Mouse (Mus musculus) layer of hippocampus, adult 9-11 months (tissue): ENCODE results near the gene Zfp575.

Source experiments
- DNase-seq: peaks from one replicate; pipeline ENCODE4 v3.0.0; 2022

The Zfp575 gene

GRCm38 (mm10) chr7:24600941-24601597 is 13.6 kb upstream of the Zfp575 start:
- DNase-seq: peak; percentile 94

- DNase-seq: no peak
These were observed 12.0 kb upstream of the Zfp575 start for GRCm38 (mm10) chr7:24599211-24600067.

GRCm38 (mm10) chr7:24598121-24598520 is 10.7 kb upstream of the Zfp575 start:
- no peak for DNase-seq

GRCm38 (mm10) chr7:24595464-24595863 is 8.0 kb upstream of the Zfp575 start:
- DNase-seq: no peak

- DNase-seq: no peak
These were observed 6.9 kb upstream of the Zfp575 start for GRCm38 (mm10) chr7:24594309-24594803.

GRCm38 (mm10) chr7:24593621-24594308 is 6.3 kb upstream of the Zfp575 start:
- peak; percentile 63 for DNase-seq

GRCm38 (mm10) chr7:24592781-24593180 is 5.3 kb upstream of the Zfp575 start:
- no peak for DNase-seq

- no peak for DNase-seq
These were observed 4.7 kb upstream of the Zfp575 start for GRCm38 (mm10) chr7:24592163-24592562.

- no peak for DNase-seq
These were observed 4.3 kb upstream of the Zfp575 start for GRCm38 (mm10) chr7:24591735-24592134.

- no peak for DNase-seq
These were observed 895 bp upstream of the Zfp575 start for GRCm38 (mm10) chr7:24588336-24588735.

- no peak for DNase-seq
These were observed 613 bp downstream of the Zfp575 start for GRCm38 (mm10) chr7:24586828-24587227.

- no peak for DNase-seq
These were observed 1.4 kb downstream of the Zfp575 start for GRCm38 (mm10) chr7:24585995-24586394.

GRCm38 (mm10) chr7:24584876-24585275 is 2.6 kb downstream of the Zfp575 start:
- DNase-seq: no peak

GRCm38 (mm10) chr7:24577811-24578210 is 9.6 kb downstream of the Zfp575 start:
- DNase-seq: no peak

GRCm38 (mm10) chr7:24574224-24574796 is 13.1 kb downstream of the Zfp575 start:
- DNase-seq: no peak

GRCm38 (mm10) chr7:24572455-24572854 is 15.0 kb downstream of the Zfp575 start:
- no peak for DNase-seq

GRCm38 (mm10) chr7:24571071-24571470 is 16.4 kb downstream of the Zfp575 start:
- DNase-seq: no peak

- no peak for DNase-seq
These were observed 18.9 kb downstream of the Zfp575 start for GRCm38 (mm10) chr7:24568512-24568911.

GRCm38 (mm10) chr7:24566206-24566605 is 21.2 kb downstream of the Zfp575 start:
- no peak for DNase-seq

- DNase-seq: no peak
These were observed 21.8 kb downstream of the Zfp575 start for GRCm38 (mm10) chr7:24565627-24566026.

GRCm38 (mm10) chr7:24564607-24565265 is 22.7 kb downstream of the Zfp575 start:
- DNase-seq: no peak

GRCm38 (mm10) chr7:24563837-24564206 is 23.6 kb downstream of the Zfp575 start:
- DNase-seq: no peak
